Comparison of ENCODE assay signal across 8 mouse cellular contexts in genomic region chr4:133132027-133132426, GRCm38 (mm10). TPM values are rescaled to one million over a fixed set of nuclear protein-coding genes. Genes with fewer than 3 reads are reported as not detected.
DNase-seq lines count a peak whose midpoint lies in the region; ATAC-seq and TF ChIP-seq lines count a peak whose summit lies in the region.

No protein-coding gene starts in this region.

- peak; percentile 28 to 41 for DNase-seq in spleen, postnatal 10 days (ENCODE audit: low spot score in 2 of 2)
- no peak for DNase-seq in spleen, postnatal 14 days (ENCODE audit: low spot score in 2 of 2)
- no peak for DNase-seq in midbrain, embryonic 14.5 days
- no peak for DNase-seq in testis, postnatal 14 days (ENCODE audit: low spot score)

- no peak for TF ChIP-seq CTCF in embryonic fibroblast, embryonic 13.5 days (IDR thresholded peaks at IDR 0.05; ENCODE audit: borderline replicate concordance, insufficient read depth, low read length)

- WGBS in limb, embryonic 13.5 days = 14% methylated on average over 6 of the region's 6 CpGs
- 26% methylated on average over 6 of the region's 6 CpGs for WGBS in midbrain, embryonic 14.5 days

- TF ChIP-seq POLR2A in embryonic fibroblast, embryonic 13.5 days (IDR thresholded peaks at IDR 0.05; ENCODE audit: low read depth, low read length) = peak; percentile 19; the same call in 1 of the 2 replicates

- H3K9me3 ChIP-seq in limb, embryonic 13.5 days = no peaks in the 10 kb centered on the region
- H3K9me3 ChIP-seq in midbrain, embryonic 14.5 days (ENCODE audit: control insufficient read depth, low read length) = no peaks in the 10 kb centered on the region

- peak overlapping the region; percentile 84 for H3K27ac ChIP-seq in embryonic fibroblast, embryonic 13.5 days (ENCODE audit: insufficient read depth, low read length)
- peak overlapping the region; percentile 78 for H3K27ac ChIP-seq in limb, embryonic 13.5 days
- H3K27ac ChIP-seq in midbrain, embryonic 14.5 days (replicated peaks; ENCODE audit: low read depth, low read length) = no peak overlapping the region; the same call in 1 of the 2 replicates

- peak overlapping the region; percentile 95 for H3K4me2 ChIP-seq in limb, embryonic 13.5 days (replicated peaks)
- H3K4me2 ChIP-seq in midbrain, embryonic 14.5 days (ENCODE audit: low read length) = peak overlapping the region; percentile 95

- peak overlapping the region; percentile 91 for H3K9ac ChIP-seq in limb, embryonic 13.5 days
- H3K9ac ChIP-seq in midbrain, embryonic 14.5 days (replicated peaks; ENCODE audit: low read length) = 0 out of 2 replicates have a peak overlapping the region, but pooled peaks have one; percentile 78

- peaks cover 4% of the 10 kb centered on the region; the same call in 1 of the 2 replicates for H3K36me3 ChIP-seq in limb, embryonic 13.5 days
- H3K36me3 ChIP-seq in midbrain, embryonic 14.5 days (ENCODE audit: control insufficient read depth, insufficient read depth, low read length) = no peaks in the 10 kb centered on the region

- ATAC-seq in hematopoietic stem cell, adult 5-6 weeks (replicated peaks in 1 of 2; ENCODE audit: insufficient read depth in 1 of 2, low FRiP score in 2 of 2, low TSS enrichment in 1 of 2, low read depth in 1 of 2, poor library complexity in 2 of 2, severe bottlenecking in 2 of 2) = peak; percentile 35 to 50; a peak in 3 of 4 replicates
- no peak for ATAC-seq in limb, embryonic 13.5 days (ENCODE audit: low FRiP score, low read depth)
- no peak for ATAC-seq in midbrain, embryonic 14.5 days (ENCODE audit: low FRiP score, low TSS enrichment)
- no peak for ATAC-seq in inflammation-experienced regulatory T-cells, adult 6 months

- H3K27me3 ChIP-seq in limb, embryonic 13.5 days = no peaks in the 10 kb centered on the region
- no peaks in the 10 kb centered on the region for H3K27me3 ChIP-seq in midbrain, embryonic 14.5 days (ENCODE audit: control insufficient read depth, insufficient read depth, low read length)

- peak overlapping the region; percentile 88 for H3K4me3 ChIP-seq in embryonic fibroblast, embryonic 13.5 days (ENCODE audit: insufficient read depth, low read length)
- peak overlapping the region; percentile 95 for H3K4me3 ChIP-seq in limb, embryonic 13.5 days
- H3K4me3 ChIP-seq in midbrain, embryonic 14.5 days (replicated peaks; ENCODE audit: low read depth, low read length) = peak overlapping the region; percentile 96

- 0 out of 2 replicates have a peak, but pooled peaks cover 2% of the 10 kb centered on the region for H3K4me1 ChIP-seq in embryonic fibroblast, embryonic 13.5 days (ENCODE audit: control insufficient read depth, insufficient read depth, low read length)
- H3K4me1 ChIP-seq in limb, embryonic 13.5 days = peaks cover 28% of the 10 kb centered on the region
- H3K4me1 ChIP-seq in midbrain, embryonic 14.5 days (ENCODE audit: control insufficient read depth, insufficient read depth, low read length) = peaks cover 23% of the 10 kb centered on the region

RNA-seq across cellular contexts. Expression of gene Wasf2, which starts 1.7 kb away (rescaled TPM):
- polyA plus RNA-seq in embryonic fibroblast, embryonic 13.5 days (2011; ENCODE audit: insufficient read length, low read depth, missing spikeins) = 101 and 107 TPM in 2 replicates
- total RNA-seq in hematopoietic stem cell, adult 5-6 weeks (2017) = 46.9 and 58.8 TPM in 2 replicates
- polyA plus RNA-seq in limb, embryonic 13.5 days (2015; fragmentation: Nextera tagmentation; extraction: Ambion mirVana) = 114 and 132 TPM in 2 replicates
- polyA plus RNA-seq in midbrain, embryonic 14.5 days (2014; fragmentation: Nextera tagmentation; extraction: Ambion mirVana) = 19.6 and 23.1 TPM in 2 replicates
- 100 to 1,000 TPM in 1 of 3 experiments, 10 to 100 TPM in 2; 70.4 to 110 (median 79.7) TPM for polyA plus RNA-seq in inflammation-experienced regulatory T-cells, adult 6 months (2017; shearing (Covaris generic))

Comparison
In these comparisons a context has a peak if more than half of its experiments do, and no peak if none do; other contexts are left out.
1. DNase-seq: peak in spleen, postnatal 10 days (2 of 2); none in spleen, postnatal 14 days (0 of 2), midbrain, embryonic 14.5 days (single experiment) and testis, postnatal 14 days (single experiment).
2. ATAC-seq: peak in hematopoietic stem cell, adult 5-6 weeks (2 of 2); none in limb, embryonic 13.5 days (single experiment), midbrain, embryonic 14.5 days (single experiment) and inflammation-experienced regulatory T-cells, adult 6 months (single experiment).
3. Peak in every context shown above with its lines, with median percentiles within 50 percentile points of each other: H3K4me3 ChIP-seq.